Mouse (Mus musculus) brain, embryonic 14.5 days (tissue): Measurements from ENCODE around the gene Adora1.

Experiments used
- CTCF ChIP-seq: fragments of 200-500 bp; IDR thresholded peaks from 2 replicates; pipeline ENCODE4 v1.5.1; 2012; ENCODE audit warnings: inconsistent platforms, mild to moderate bottlenecking, moderate library complexity, borderline replicate concordance; ENCODE audit not compliant: insufficient read depth, insufficient read length; ENCODE audit errors: extremely low read depth
- POLR2A ChIP-seq: fragments of 200-500 bp; IDR thresholded peaks from 2 replicates; pipeline ENCODE4 v1.6.1; 2012; ENCODE audit warnings: mild to moderate bottlenecking, inconsistent platforms, borderline replicate concordance; ENCODE audit not compliant: poor library complexity, insufficient read depth, insufficient read length, severe bottlenecking; ENCODE audit errors: extremely low read depth

GRCm38 (mm10) chr1:134217028-134217481, 18.2 kb downstream of the Adora1 start:
- TF ChIP-seq CTCF, result no peak
- no peak for TF ChIP-seq POLR2A
